Mouse (Mus musculus) hindbrain, embryonic 11.5 days (tissue): ENCODE data around the gene Car14. TPM values are rescaled to one million over a fixed set of nuclear protein-coding genes. Genes with fewer than 3 reads are reported as not detected.
A peak's percentile ranks its signal among the peaks of the same experiment; 100 is the strongest.
"Not testable (repeated sequence)": the region's sequence is repeated elsewhere in the genome, so short reads cannot be mapped to it uniquely, and the experiment has no call there.

Experiments
- ATAC-seq: fragments of 200-750 bp; cut with Nextera tagmentation; 2 replicates; pipeline ENCODE4 v1.8.0; 2017; ENCODE audit warnings: mild to moderate bottlenecking, moderate TSS enrichment, moderate library complexity; ENCODE audit not compliant: low FRiP score
- DNase-seq: peaks from one replicate; pipeline ENCODE4 v3.0.0-alpha.2; 2015; ENCODE audit warnings: low spot score
- H3K27ac ChIP-seq: fragments of 300-500 bp; sonication (generic); 2 replicates; pipeline ENCODE4 v1.5.1; 2014; ENCODE audit warnings: mild to moderate bottlenecking, low read depth, low read length
- H3K27me3 ChIP-seq: fragments of 300-500 bp; sonication (generic); 2 replicates; pipeline ENCODE4 v1.6.1; 2014; ENCODE audit warnings: mild to moderate bottlenecking, low read length, moderate library complexity, mixed read lengths; ENCODE audit not compliant: control insufficient read depth, insufficient read depth
- H3K36me3 ChIP-seq: fragments of 300-500 bp; sonication (generic); 2 replicates; pipeline ENCODE4 v1.6.1; 2014; ENCODE audit warnings: mild to moderate bottlenecking, low read length, moderate library complexity, mixed read lengths; ENCODE audit not compliant: control insufficient read depth, insufficient read depth
- H3K4me1 ChIP-seq: fragments of 300-500 bp; sonication (generic); replicated peaks from 2 replicates; pipeline ENCODE4 v1.6.1; 2014; ENCODE audit warnings: low read length, mixed read lengths; ENCODE audit not compliant: control insufficient read depth, insufficient read depth
- H3K4me2 ChIP-seq: fragments of 300-500 bp; sonication (generic); replicated peaks from 2 replicates; pipeline ENCODE4 v1.6.1; 2014; ENCODE audit warnings: mild to moderate bottlenecking, low read depth, low read length
- H3K4me3 ChIP-seq: fragments of 300-500 bp; sonication (generic); 2 replicates; pipeline ENCODE4 v1.5.1; 2014; ENCODE audit warnings: low read depth, low read length
- H3K9ac ChIP-seq: fragments of 300-500 bp; sonication (generic); 2 replicates; pipeline ENCODE4 v1.6.1; 2014; ENCODE audit warnings: low read depth, low read length
- H3K9me3 ChIP-seq: fragments of 300-500 bp; sonication (generic); 2 replicates; pipeline ENCODE4 v1.6.1; 2016; ENCODE audit warnings: low read length; ENCODE audit not compliant: control insufficient read depth
- WGBS: fragments of 180-500 bp; shearing (Covaris S2); extraction: QIAGEN DNeasy Blood & Tissue Kit; methylation state at CpG from one replicate; pipeline ENCODE4 v1.1.7; 2014; 5-methylcytosine and 5-hydroxymethylcytosine counted together
- polyA plus RNA-seq: library from polyadenylated mRNA; unstranded; fragments of >200 nt; fragmentation: Nextera tagmentation; extraction: Ambion mirVana; gene quantifications from 2 replicates; pipeline ENCODE4 v1.2.1, GENCODE M21; 2014

Car14 gene
- polyA plus RNA-seq, 1 experiment from 2014 or later, result 27.8 TPM

GRCm38 (mm10) chr3:95901616-95902372 lies 2.7 kb downstream of the Car14 start:
- ATAC-seq, result no peak
- WGBS, result 60% methylated on average over 9 of the region's 9 CpGs
- peaks cover 13% of the 10 kb centered on the region for H3K4me1 ChIP-seq

DNA sequence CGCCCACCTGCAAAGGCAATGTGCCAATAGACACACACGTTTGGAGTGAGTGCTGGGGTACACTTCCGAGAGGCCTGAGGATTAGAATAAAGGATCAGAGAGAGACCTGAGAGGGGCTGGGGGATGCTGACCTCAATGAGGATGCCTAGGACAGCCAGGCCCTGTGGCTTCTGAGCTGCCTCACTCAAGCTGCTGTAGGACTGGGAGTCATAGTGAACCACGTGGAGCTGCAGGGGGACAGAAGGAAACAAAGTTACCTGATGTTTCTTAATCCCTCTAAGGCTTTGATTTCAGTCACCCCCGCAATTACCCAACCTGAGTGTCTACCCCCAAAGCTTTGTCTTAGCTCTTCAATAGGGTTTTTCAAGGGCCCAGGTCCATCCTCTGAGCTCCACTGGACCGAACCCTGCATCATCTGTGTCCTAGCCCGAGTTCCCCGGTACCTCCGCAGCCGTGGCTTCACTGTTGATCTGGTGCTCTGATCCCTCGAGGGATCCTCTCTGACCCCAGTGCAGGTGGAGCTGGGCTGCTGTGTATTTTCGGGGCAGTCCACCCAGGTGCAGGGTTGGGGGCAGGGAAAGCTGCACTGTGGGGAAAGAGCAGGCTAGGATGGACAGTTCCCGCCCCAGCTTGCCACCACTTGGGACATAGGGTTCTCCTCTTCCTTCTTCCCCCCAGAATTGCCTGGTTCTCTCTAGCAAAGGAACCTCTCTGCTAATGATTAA lies 4.5 kb downstream of the Car14 start:
- H3K27me3 ChIP-seq, result no peaks in the 10 kb centered on the region
- no peak for DNase-seq
- 76% methylated on average over 13 of the region's 13 CpGs for WGBS
- no peak overlapping the region for H3K27ac ChIP-seq
- no peak for ATAC-seq
- no peak overlapping the region for H3K9ac ChIP-seq
- H3K36me3 ChIP-seq, result no peaks in the 10 kb centered on the region
- H3K9me3 ChIP-seq, result no peaks in the 10 kb centered on the region
- H3K4me1 ChIP-seq, result peaks cover 9% of the 10 kb centered on the region
- H3K4me2 ChIP-seq, result no peak overlapping the region
- H3K4me3 ChIP-seq, result no peak overlapping the region

More at GRCm38 (mm10) chr3:95901616-95902372, 2.7 kb downstream of the Car14 start:
- H3K27me3 ChIP-seq, result no peaks in the 10 kb centered on the region
- H3K27ac ChIP-seq, result no peak overlapping the region
- H3K4me2 ChIP-seq, result no peak overlapping the region
- no peak overlapping the region for H3K4me3 ChIP-seq
- no peaks in the 10 kb centered on the region for H3K36me3 ChIP-seq
- no peak for DNase-seq
- H3K9me3 ChIP-seq, result no peaks in the 10 kb centered on the region
- H3K9ac ChIP-seq, result no peak overlapping the region

DNA sequence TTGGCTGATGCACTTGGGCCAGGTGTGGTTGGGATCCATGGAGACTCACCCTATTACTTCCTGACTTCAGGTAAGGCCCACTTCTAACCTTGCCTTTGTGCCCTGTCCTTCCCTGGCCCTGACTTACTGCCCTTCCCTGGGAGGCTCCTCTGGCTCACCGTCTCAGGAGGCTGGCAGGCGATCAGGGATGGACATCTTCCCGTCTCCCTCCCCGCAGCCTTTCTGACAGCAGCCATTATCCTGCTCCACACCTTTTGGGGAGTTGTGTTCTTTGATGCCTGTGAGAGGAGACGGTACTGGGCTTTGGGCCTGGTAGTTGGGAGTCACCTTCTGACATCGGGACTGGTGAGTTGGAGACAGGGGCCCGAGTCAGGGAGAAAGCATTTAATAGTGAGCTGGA lies 9.0 kb downstream of the Car14 start:
- not testable (repeated sequence) for H3K9me3 ChIP-seq, H3K4me3 ChIP-seq, H3K4me2 ChIP-seq, H3K36me3 ChIP-seq, DNase-seq, H3K9ac ChIP-seq, H3K4me1 ChIP-seq, H3K27ac ChIP-seq, H3K27me3 ChIP-seq, ATAC-seq
- 90% methylated on average over 7 of the region's 7 CpGs for WGBS

GRCm38 (mm10) chr3:95894317-95895160 lies 10.0 kb downstream of the Car14 start:
- peak; percentile 51 for DNase-seq
- H3K4me3 ChIP-seq, result peak overlapping the region; percentile 70
- 0 out of 2 replicates have a peak overlapping the region, but pooled peaks have one; percentile 33 for H3K27ac ChIP-seq
- H3K27me3 ChIP-seq, result no peaks in the 10 kb centered on the region
- no peaks in the 10 kb centered on the region for H3K9me3 ChIP-seq
- H3K9ac ChIP-seq, result peak overlapping the region; percentile 74
- whole genome bisulfite sequencing, result 18% methylated on average over 16 of the region's 16 CpGs
- H3K4me2 ChIP-seq, result peak overlapping the region; percentile 93
- ATAC-seq, result 0 out of 2 replicates have a peak, but pooled peaks have one; percentile 2
- H3K4me1 ChIP-seq, result no peaks in the 10 kb centered on the region
- H3K36me3 ChIP-seq, result no peaks in the 10 kb centered on the region

DNA sequence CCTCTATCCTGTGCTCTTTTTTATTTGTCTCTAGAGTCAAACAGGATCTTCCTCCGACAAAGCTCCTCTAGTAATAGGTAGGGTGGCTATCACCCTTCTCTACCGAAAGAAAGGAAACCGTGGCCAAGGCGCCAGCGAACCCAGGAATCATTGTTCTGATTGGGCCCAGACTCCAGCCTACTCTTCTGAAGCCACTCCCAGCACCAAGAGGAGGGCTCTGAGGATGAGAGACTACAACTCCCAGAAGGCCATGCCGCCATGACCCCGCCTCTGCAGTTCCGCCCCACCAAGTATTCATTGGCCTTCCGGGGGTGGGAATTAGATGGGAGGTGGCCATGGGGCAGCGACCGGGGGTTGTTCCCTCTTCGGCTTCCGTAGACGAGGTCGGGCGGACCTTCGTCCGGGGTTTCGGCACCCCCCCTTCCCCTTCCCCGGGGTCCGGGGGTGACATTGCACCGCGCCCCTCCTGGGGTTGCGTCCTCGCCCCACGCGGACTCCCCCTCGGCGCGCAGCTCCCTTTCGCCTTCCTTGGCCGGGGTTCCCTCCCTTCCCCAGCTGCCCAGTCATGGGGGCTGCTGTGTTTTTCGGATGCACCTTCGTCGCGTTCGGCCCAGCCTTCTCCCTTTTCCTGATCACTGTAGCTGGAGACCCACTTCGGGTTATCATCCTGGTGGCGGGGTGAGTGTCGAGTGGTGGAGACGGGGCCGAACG lies 10.7 kb downstream of the Car14 start, which contains the start of gene Aph1a:
Gene Aph1a, plus strand, starts transcription at position 364 of the 711 bp plus-strand sequence.
- H3K4me1 ChIP-seq, result not testable (repeated sequence)
- peak; percentile 97 for ATAC-seq
- 0 out of 2 replicates have a peak within 1 kb of the TSS, but pooled peaks have one; percentile 33 for H3K27ac ChIP-seq

DNA sequence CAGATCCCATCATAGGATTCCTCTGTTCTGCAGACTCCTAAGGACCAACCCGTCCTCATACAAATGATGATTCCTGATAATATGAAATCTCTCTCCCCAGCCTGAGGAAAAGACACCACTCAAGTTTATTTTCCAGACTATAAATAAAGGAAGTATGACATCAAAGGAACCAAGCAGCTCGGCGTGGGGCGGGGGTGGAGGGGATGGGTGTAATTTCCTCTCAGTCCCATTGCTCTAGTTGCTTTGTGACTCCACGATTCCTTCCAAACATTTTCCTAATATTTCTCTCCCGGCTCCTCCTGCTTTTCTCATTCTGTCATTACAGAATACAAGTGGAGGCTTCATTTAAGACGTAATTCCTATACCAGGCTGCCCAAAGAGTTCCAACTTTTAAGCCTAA lies 11.4 kb downstream of the Car14 start:
- WGBS, result 29% methylated on average over 7 of the region's 7 CpGs
- Histone ChIP-seq H3K27me3 (no peaks in the 10 kb centered on the region), H3K4me2 (peak overlapping the region; percentile 37), H3K4me3 (peak overlapping the region; percentile 70), H3K27ac (0 out of 2 replicates have a peak overlapping the region, but pooled peaks have one; percentile 13), H3K4me1 (no peaks in the 10 kb centered on the region), H3K9ac (peak overlapping the region; percentile 28), H3K9me3 (no peaks in the 10 kb centered on the region), H3K36me3 (no peaks in the 10 kb centered on the region)
- ATAC-seq (no peak; the same call in 1 of the 2 replicates), DNase-seq (no peak)

More for the DNA sequence above, 10.7 kb downstream of the Car14 start, which contains the start of gene Aph1a:
- not testable (repeated sequence) for H3K27me3 ChIP-seq, H3K36me3 ChIP-seq, H3K9me3 ChIP-seq
- WGBS, result under 1% methylated on average over 25 of the region's 43 CpGs
- peak; percentile 95 for DNase-seq
- H3K4me2 ChIP-seq, result peak within 1 kb of the TSS; percentile 93
- peak within 1 kb of the TSS; percentile 70 for H3K4me3 ChIP-seq
- peak within 1 kb of the TSS; percentile 74 for H3K9ac ChIP-seq

DNA sequence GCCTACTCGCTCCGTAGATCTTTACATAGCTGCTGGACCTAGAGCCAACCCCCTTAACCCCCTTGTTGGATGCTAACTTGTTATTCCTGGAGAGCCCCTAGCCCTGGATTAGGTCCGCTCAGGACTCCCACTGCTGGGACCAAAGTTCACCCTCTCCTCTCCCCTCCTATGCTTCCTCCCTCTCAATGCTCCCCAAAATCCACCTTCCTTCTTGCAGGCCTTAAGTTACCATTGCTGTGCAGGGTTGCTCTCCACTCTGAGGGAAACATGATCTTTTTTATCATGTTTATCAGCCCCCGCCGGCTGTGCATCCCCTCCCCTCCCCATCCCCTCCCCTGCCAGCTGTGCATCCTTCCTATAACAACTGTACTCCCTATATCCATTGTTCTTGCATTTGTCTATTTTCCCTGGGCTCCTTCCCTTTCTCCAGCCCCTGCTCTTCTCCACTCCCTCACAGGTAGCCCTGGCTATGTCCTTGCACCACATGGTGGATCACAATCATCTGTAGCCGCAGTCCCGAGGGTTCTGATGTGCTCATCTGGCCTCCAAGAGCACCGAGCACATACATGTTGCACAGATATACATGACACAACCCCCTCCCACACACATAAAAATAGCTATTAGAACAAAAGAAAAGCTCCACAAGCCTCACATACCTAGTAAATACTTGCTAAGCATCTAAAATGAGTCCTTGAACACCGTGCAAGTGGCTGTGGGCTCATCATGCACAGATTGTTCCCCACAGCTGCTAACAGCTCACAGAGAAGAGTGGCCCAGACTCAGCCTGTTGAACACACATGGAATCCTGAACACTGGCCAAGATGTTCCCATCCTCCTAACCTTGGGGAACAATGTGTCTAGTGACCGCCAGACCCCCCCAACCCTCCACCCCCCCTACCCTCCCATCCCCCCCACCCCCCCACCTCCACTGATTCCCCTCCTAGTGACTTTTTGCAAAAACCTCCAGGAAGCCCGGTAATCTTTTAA lies 12.1 kb downstream of the Car14 start:
- H3K4me2 ChIP-seq, result no peak overlapping the region
- H3K9ac ChIP-seq, result peak overlapping the region; percentile 31; the same call in 1 of the 2 replicates
- no peaks in the 10 kb centered on the region for H3K36me3 ChIP-seq
- H3K27me3 ChIP-seq, result no peaks in the 10 kb centered on the region
- no peaks in the 10 kb centered on the region for H3K9me3 ChIP-seq
- DNase-seq (no peak), ATAC-seq (no peak)
- H3K4me3 ChIP-seq, result no peak overlapping the region
- peak overlapping the region; percentile 47; the same call in 1 of the 2 replicates for H3K27ac ChIP-seq
- 39% methylated on average over 11 of the region's 11 CpGs for WGBS
- no peaks in the 10 kb centered on the region for H3K4me1 ChIP-seq
